Mouse (Mus musculus) WW6 (cell line): Measurements from ENCODE around the gene Efnb3.
A peak's percentile ranks its signal among the peaks of the same experiment; 100 is the strongest.

Experiments
- DNase-seq: peaks from one replicate; pipeline ENCODE4 v3.0.0-alpha.2; 2013; ENCODE audit warnings: low read depth, low spot score

Gene Efnb3

DNA sequence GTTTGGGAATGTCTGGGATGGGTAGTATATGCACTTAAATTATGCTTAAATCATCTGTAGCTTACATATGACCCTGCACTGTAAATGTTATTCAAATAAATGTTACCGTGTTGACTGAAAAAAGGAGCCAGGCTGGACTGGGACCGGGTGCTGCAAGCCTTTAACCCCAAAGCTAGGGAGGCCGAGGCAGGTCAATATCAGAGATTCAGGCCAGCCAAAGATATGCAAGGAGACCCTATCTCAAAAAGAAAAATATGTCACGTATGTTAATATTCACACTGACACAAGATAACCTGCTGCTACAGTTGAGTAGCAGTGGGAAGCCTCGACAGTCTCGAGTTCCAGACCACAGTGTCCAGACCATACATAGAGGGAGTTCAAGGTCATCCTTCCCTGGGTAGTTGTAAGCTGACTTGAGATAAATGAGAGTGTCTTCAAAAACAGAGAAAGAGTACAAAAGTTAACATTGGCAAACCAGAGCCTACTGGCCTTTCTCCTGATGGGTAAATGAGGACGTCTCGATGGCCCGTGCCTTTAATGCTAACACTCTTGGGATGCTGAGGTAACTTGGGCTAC, 22.3 kb upstream of the Efnb3 start:
- no peak for DNase-seq

- peak; percentile 72 for DNase-seq
Measured at GRCm38 (mm10) chr11:69581814-69582213, 21.8 kb upstream of the Efnb3 start.

DNA sequence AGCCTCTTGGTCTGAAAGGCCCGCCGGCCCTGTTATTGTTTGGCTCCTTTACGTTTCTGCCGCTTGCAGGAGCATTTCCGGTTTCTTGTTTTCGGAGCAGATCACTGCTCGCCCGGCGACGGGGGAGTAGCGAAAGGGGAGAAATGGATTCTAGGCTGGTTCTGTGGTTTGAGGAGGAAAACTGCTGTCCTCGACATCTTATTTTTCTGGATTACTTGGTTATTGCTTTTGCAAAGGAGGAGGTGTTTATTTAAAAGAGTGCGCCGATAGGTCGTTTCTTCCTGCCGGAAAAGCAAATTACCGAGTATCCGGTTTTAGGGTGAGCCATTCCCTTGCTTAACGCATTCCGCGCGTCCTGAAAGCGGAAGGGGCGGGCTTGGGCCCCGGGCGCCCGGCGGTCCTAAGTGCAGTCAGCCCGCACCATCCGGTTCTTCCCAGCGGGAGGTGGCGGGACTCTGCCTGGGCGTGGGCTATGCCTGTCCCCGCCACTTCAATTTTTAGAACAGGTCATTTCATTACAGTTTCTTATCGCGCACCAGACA, 21.2 kb upstream of the Efnb3 start:
- peak; percentile 98 for DNase-seq

- no peak for DNase-seq
Measured at GRCm38 (mm10) chr11:69580572-69581146, 20.7 kb upstream of the Efnb3 start.

GRCm38 (mm10) chr11:69580091-69580514, 20.1 kb upstream of the Efnb3 start, which contains the start of the genes Wrap53 and Trp53:
Gene Wrap53 (minus strand): TSS chr11:69580255.
Gene Trp53 (plus strand): TSS chr11:69580359.
- peak; percentile 93 for DNase-seq

GRCm38 (mm10) chr11:69579128-69580017, 19.4 kb upstream of the Efnb3 start:
- DNase-seq: peak; percentile 99

- DNase-seq: no peak
Measured at GRCm38 (mm10) chr11:69578301-69578700, 18.3 kb upstream of the Efnb3 start.

GRCm38 (mm10) chr11:69576307-69576706, 16.3 kb upstream of the Efnb3 start:
- DNase-seq: no peak

GRCm38 (mm10) chr11:69575220-69575619, 15.2 kb upstream of the Efnb3 start:
- no peak for DNase-seq

DNA sequence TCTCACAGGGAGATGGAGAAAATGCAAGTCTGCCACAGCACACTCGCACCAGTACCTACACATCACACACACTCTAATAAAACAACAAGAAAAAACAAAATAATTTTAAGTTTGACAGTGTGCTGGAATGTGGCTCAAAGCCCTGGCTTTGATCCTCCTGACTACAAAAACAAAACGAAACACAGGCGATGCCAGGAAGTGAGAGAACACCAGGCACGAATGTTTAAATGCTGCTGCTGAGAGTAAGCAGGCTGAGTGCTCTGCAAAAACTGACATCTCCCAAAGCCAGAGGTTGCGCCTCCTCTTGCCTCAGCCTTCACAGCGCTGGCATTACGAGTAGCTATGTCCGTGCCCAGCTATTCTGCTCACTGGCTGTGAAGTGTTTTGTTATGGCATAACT, 5.1 kb upstream of the Efnb3 start:
- no peak for DNase-seq

- no peak for DNase-seq
Measured at GRCm38 (mm10) chr11:69564391-69564790, 4.4 kb upstream of the Efnb3 start.

DNA sequence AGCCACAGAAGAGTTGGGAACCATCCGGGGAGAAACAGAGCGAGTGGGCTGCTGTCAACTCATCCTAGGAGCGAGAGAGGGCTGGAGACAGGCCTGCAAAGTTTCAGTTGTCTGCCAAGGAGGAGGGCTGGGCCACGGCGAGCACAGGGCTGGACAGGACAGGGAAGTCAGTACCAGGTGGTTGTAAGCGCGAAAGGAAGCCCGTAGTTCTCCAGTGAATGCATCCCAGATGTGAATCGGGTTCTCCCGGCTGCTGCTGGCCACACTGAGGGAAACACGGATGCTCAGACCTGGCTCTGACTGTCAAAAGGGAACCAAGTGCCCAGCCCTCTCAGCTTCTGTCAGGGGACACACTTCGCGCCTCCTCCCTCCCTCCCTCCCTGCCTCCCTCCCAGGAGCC, 3.4 kb upstream of the Efnb3 start:
- DNase-seq: no peak

DNA sequence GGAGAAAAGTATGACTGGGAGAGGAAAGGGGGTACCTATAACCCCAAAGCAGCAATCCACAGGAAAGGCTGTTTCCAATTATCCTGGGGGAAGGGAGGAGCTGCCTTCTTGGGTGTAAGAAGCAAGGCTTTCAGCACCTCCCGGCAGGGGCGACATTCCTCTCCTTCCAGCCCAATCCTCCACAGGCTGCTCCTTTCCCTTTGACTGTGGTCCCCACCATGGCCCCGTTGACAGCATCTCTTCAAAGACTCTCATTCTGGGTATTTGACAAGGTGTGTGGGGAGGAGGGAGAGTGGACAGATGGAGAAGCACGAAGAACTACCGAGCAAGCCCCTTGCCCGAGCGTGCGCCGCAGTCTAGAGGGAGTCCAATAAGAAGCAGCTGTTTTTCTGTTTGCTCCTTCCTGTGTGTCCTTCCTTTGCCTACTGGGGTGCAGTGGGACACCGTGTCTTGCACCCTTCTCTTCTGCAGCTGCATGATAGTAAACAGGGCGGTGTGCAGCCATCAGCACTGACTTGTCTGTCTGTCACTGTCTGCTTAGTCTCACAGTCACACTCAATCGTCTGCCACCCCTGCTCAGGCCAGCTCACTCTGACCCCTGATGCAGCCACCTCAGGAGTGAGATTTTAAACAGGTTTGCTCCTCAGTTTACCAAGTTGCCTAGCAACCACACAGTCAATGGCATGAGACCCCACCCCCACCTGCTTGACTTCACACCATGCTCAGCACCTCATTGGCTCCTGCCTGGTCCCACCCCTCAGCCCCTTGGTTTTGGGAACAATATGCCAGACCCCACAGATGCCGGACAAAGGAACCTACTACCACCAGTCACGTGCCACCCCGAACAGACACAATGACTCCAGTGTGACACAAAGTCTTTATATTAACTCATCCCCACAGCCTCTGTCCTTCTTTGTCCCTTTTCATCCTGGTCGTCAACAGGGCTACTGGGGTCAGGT, 1.2 kb upstream of the Efnb3 start:
- DNase-seq: no peak

DNA sequence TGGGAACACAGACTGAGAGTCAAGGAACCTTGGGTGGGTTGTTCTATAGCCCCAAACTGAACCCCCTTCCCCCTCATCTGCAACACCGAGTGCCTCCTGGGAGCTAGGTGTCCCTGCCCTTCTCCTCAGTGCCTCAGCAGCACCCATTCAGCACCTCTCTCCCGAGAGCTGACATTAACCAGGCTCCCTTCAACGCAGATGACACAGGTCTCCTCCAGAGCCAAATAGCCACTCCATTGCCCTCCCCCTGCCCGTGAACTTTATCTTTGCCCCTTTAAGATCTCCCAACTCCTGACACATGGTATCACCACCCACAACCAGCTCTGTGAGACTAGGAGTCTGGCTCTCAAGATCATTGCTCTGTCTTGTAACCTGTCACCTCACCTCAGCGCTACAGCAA, 822 bp downstream of the Efnb3 start:
- DNase-seq: no peak

DNA sequence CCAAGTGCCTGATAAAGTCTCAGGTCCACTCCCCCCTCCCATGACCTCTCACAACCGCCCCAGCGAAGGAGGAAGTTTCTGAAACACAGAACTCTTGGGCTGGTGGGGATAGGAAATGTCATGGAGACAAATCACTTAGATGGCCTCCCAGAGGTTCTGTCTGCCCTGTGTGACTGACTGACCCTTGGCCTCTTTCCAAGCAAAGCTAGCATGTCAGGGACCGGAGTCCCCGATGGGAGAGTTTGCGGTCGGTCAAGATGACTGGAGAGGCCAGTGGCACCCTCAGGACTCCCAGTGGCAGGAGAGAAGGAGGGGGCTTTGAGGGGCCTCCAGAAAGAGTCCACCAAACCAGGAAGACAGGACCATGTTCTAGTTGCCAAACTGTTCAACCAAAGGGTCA, 1.2 kb downstream of the Efnb3 start:
- DNase-seq: no peak

DNA sequence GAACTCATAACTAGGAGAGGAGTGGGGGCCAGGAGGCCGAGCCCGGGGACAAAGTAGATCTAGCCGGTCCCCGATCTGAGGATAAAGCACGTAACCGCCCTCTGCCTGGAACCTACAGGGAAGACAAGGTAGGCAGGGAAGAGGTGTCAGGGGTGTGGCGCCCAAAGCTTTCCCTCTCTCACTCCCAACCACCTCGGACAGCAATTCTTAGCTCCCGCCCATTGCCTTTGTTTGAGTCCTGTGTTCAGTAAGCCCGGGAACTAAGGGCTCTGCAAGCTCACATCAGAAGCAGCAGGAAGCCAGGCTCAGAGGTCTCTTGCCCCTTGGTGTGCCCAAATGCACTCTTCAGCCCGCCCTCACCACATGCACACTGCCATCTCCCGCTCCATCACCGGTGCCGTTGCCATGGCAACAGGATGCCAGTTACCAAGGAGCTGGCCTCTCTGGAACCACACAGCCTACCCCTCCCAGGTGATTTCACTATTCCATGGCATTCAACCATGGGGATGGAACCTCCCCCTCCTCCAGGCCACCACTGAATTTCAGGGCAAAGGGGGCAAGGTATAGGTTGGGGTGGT, 2.5 kb downstream of the Efnb3 start:
- no peak for DNase-seq

DNA sequence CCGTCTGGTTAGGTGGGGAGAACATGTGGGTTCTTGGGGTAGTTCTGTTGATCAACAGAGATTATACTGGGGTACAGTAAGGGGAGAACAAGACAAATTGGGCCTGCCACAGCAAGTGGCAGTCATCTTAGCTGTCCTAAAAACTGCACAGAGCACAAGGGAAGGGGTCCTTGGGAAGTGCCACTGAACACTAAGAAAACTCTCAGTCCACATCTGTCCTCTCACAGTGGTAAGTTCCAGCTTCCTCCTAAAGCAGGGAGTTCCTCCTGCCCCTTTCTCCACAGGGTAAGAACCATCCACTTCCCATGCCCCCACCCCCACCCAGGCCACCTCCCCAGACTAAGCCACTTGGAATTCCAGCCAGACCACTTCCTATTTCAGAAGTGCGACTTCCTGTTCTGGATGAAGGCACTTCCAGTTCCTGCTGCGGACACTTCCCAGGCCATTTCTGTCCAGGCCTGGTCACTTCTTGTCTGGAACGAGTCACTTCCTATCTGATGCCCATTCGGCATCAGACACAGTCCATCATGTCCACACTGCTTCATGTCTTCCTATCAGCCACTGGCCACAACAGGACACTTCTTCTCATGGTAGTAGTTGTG, 5.4 kb downstream of the Efnb3 start:
- no peak for DNase-seq

GRCm38 (mm10) chr11:69553341-69553721, 6.7 kb downstream of the Efnb3 start:
- DNase-seq: no peak

DNA sequence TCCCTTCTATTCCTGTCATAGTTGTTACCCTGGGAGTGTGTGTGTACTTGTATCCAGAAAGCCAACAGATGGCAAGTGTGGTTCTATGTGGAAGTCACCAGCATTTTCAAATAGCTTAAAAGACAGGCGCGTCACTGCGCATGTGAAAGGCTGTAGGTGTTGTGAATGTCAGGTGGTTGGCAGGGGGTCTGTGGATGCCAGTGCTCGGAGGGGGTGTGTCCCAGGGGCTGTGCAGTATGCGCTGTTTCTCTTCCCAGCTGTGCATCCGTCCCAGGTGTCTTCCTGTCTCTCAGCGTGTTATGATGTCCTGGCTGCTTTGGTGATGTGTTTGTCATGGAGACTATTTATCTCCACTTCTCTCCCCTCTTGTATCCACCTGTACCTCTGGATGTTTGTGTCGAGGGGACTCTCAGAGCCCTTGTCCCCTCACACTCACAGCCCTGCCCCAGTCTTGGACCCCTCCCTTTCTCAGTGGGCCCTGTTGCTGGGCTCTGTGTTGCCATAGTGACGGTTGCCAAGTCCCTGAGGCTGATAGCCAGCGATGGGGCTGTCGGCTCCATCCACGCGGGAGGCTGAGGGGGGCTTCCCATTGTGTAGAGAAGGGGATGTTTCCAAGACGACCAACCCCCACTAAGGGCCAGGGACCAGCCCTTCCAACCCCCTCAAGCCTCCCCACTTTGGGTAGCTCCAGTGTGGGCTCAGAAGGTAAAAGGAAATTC, 7.2 kb downstream of the Efnb3 start:
- no peak for DNase-seq

- no peak for DNase-seq
Measured at GRCm38 (mm10) chr11:69551310-69551709, 8.7 kb downstream of the Efnb3 start.
